Mouse (Mus musculus) stomach, postnatal 0 days (tissue): ENCODE results near the gene Elovl7.

Source experiments
- CTCF ChIP-seq: IDR thresholded peaks from 2 replicates; pipeline ENCODE4 v1.5.1; 2016; ENCODE audit warnings: antibody characterized with exemption, low read depth, mild to moderate bottlenecking, moderate library complexity
- EP300 ChIP-seq: optimal IDR thresholded peaks from 2 replicates; pipeline ENCODE3; 2016; ENCODE audit warnings: antibody characterized with exemption

DNA sequence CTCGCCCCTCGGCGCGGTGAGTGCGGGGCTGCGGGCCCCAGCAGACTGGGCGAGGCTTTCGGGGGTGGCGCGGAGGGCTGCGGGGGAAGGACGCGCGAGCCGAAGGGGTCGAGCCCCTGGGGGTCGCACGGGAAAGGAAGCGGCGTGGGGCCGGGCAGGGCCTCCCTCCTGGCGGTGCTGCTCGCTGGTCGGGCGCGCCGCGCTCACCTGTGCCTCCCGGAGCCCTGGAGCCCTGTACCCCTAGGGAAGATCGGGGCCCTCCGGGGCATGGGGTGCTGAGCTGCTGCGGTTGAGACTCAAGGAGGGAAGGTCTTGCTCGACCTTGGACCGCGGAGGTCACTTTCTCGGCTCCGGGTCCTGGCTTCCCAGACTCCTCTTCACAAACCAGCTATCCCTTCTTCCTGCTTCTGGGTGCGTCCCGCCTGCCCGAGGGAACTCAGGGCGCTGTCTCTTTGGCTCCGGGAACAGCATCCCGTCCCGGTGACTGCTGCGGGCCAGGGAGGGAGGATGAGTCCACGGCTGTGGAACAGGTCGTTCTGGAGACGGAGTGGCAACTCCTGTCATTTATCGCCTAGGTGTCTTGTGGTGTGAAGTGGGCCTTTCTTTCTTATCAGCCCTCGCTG is 392 bp downstream of the Elovl7 start:
- no peak for TF ChIP-seq CTCF
- no peak for TF ChIP-seq EP300
